Mouse (Mus musculus): Measurements from ENCODE around the gene Arpp19. TPM values are rescaled to one million over a fixed set of nuclear protein-coding genes. Genes with fewer than 3 reads are reported as not detected.

The Arpp19 gene
- polyA plus RNA-seq, 2 experiments: 73.2 to 290 TPM

DNA sequence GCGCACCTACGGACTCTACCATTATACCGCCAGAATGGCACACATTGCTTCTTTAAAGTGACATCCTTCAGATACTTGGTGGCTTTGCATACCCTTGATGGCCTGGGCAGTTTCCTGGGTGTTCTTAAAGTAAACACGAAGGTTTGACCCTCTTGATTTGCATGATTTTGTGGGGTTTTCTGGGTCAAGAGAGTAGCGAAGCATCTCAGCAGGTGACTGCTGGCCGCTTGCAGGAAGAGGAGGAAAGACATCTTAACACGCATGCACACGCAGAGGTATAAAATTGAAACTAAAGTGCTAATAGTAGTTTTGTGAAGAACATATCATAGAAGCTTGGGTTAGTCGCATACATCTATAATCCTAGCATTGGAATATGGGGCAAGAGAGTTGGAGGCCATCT, 61.5 kb downstream of the Arpp19 start:
- 95% methylated on average over 9 of the region's 9 CpGs for WGBS

DNA sequence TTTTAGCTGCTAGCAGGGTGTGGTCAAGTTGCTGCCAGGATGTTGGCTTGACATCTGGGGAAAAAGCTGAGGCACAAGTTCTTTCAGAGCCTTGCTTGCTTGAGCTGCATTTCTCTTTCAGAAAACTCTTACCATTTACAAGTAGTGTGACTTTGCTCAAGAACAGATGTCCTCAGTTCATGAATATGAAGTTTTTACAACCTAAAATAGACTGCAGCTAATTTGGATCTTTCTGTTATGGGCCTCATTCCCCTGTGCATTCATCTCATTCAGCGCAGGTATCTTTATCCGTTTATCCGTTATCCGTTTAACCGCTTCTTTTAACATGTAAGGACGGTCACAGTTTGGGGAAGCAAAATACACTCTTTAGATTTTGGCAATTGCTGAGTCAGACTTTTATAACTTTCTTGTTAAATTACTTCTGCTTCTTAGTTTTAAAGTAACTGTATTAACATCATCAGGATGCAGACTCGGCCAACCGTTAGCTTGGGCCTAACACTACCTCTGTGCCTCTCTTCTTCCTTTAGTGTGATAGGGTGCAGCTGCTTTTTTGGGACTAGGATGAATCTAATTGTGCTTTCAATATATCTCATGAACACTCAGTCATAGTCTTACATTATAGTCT, 62.9 kb downstream of the Arpp19 start:
- Histone ChIP-seq H3K9ac (ENCODE audit: low read depth, low read length, severe bottlenecking) (no peak overlapping the region), H3K27ac (replicated peaks; ENCODE audit: low read depth, low read length) (no peak overlapping the region), H3K4me1 (ENCODE audit: control insufficient read depth, insufficient read depth, low read length) (peaks cover 2% of the 10 kb centered on the region; the same call in 1 of the 2 replicates), H3K4me2 (replicated peaks; ENCODE audit: low read depth, low read length, severe bottlenecking) (no peak overlapping the region), H3K9me3 (ENCODE audit: control insufficient read depth, low read length) (no peaks in the 10 kb centered on the region), H3K36me3 (ENCODE audit: control insufficient read depth, insufficient read depth, low read length) (no peaks in the 10 kb centered on the region), H3K4me3 (replicated peaks; ENCODE audit: low read length) (no peak overlapping the region), H3K27me3 (ENCODE audit: control insufficient read depth, insufficient read depth, low read length) (no peaks in the 10 kb centered on the region)
- DNase-seq (ENCODE audit: low spot score) (no peak), ATAC-seq (ENCODE audit: low FRiP score, low read depth) (no peak)
- no peak for TF ChIP-seq POLR2A (IDR thresholded peaks at IDR 0.05; ENCODE audit: borderline replicate concordance, extremely low read depth, insufficient read depth, insufficient read length)
- 83% methylated on average over 8 of the region's 8 CpGs for WGBS

More for the DNA sequence above, 61.5 kb downstream of the Arpp19 start:
- DNase-seq (ENCODE audit: low spot score): no peak
- no peak overlapping the region for H3K9ac ChIP-seq (ENCODE audit: low read depth, low read length, severe bottlenecking)
- H3K36me3 ChIP-seq (ENCODE audit: control insufficient read depth, insufficient read depth, low read length): no peaks in the 10 kb centered on the region
- ATAC-seq (ENCODE audit: low FRiP score, low read depth): no peak
- no peaks in the 10 kb centered on the region for H3K9me3 ChIP-seq (ENCODE audit: control insufficient read depth, low read length)
- H3K4me2 ChIP-seq (replicated peaks; ENCODE audit: low read depth, low read length, severe bottlenecking): no peak overlapping the region
- H3K4me1 ChIP-seq (ENCODE audit: control insufficient read depth, insufficient read depth, low read length): no peaks in the 10 kb centered on the region
- no peak overlapping the region for H3K27ac ChIP-seq (replicated peaks; ENCODE audit: low read depth, low read length)
- no peak overlapping the region for H3K4me3 ChIP-seq (replicated peaks; ENCODE audit: low read length)
- no peaks in the 10 kb centered on the region for H3K27me3 ChIP-seq (ENCODE audit: control insufficient read depth, insufficient read depth, low read length)
- no peak for TF ChIP-seq POLR2A (IDR thresholded peaks at IDR 0.05; ENCODE audit: borderline replicate concordance, extremely low read depth, insufficient read depth, insufficient read length)

DNA sequence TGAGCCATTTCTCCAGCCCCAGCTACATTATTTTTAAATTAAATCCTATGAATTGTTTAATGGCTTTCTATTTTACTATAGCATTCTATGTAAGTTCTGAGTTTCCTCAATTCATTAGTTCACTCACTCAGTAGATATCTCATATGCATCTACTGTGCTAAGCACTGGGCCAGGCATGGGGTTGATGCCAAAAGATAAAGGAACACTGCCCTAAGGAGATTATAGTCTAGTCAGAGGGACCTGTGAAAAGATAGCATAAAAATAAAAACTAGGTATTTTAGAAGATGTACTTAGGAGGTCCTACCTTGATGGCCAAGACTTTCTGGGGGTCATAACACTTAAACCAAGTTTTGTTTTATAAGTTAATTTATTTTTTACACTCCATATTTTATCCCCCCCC, 64.7 kb downstream of the Arpp19 start:
- Histone ChIP-seq H3K9me3 (ENCODE audit: control insufficient read depth, low read length) (no peaks in the 10 kb centered on the region), H3K4me3 (replicated peaks; ENCODE audit: low read length) (no peak overlapping the region), H3K4me2 (replicated peaks; ENCODE audit: low read depth, low read length, severe bottlenecking) (no peak overlapping the region), H3K4me1 (ENCODE audit: control insufficient read depth, insufficient read depth, low read length) (peaks cover 2% of the 10 kb centered on the region; the same call in 1 of the 2 replicates), H3K9ac (ENCODE audit: low read depth, low read length, severe bottlenecking) (no peak overlapping the region), H3K27me3 (ENCODE audit: control insufficient read depth, insufficient read depth, low read length) (no peaks in the 10 kb centered on the region), H3K27ac (replicated peaks; ENCODE audit: low read depth, low read length) (no peak overlapping the region), H3K36me3 (ENCODE audit: control insufficient read depth, insufficient read depth, low read length) (no peaks in the 10 kb centered on the region)
- TF ChIP-seq POLR2A (IDR thresholded peaks at IDR 0.05; ENCODE audit: borderline replicate concordance, extremely low read depth, insufficient read depth, insufficient read length): no peak
- ATAC-seq (ENCODE audit: low FRiP score, low read depth) (no peak), DNase-seq (ENCODE audit: low spot score) (no peak)

Other genes starting within 250 kb of the Arpp19 start
- not detected in 2 replicates for gene Onecut1, start 175.7 kb upstream of the Arpp19 start, polyA plus RNA-seq (2012; rRNA removed)
- 0.04 TPM in 1 of 2 replicates, not detected in the other for gene Onecut1, start 175.7 kb upstream of the Arpp19 start, polyA plus RNA-seq (2014; fragmentation: Nextera tagmentation; extraction: Ambion mirVana)
- gene Fam214a, start 84.7 kb upstream of the Arpp19 start, polyA plus RNA-seq (2012; rRNA removed): 9.0 and 9.6 TPM in 2 replicates
- 10.7 and 11.9 TPM in 2 replicates for gene Fam214a, start 84.7 kb upstream of the Arpp19 start, polyA plus RNA-seq (2014; fragmentation: Nextera tagmentation; extraction: Ambion mirVana)
- gene Myo5a, start 33.4 kb downstream of the Arpp19 start, polyA plus RNA-seq (2012; rRNA removed): 23.6 and 28.0 TPM in 2 replicates
- gene Myo5a, start 33.4 kb downstream of the Arpp19 start, polyA plus RNA-seq (2014; fragmentation: Nextera tagmentation; extraction: Ambion mirVana): 20.0 and 26.3 TPM in 2 replicates
- 0.27 and 0.52 TPM in 2 replicates for gene Myo5c, start 194.4 kb downstream of the Arpp19 start, polyA plus RNA-seq (2012; rRNA removed)
- 0.15 and 0.23 TPM in 2 replicates for gene Myo5c, start 194.4 kb downstream of the Arpp19 start, polyA plus RNA-seq (2014; fragmentation: Nextera tagmentation; extraction: Ambion mirVana)

Data from limb, embryonic 14.5 days (tissue).